Mouse (Mus musculus): ENCODE measurements around the gene Crat.

Crat gene

GRCm38 (mm10) chr2:30415157-30415935 is at the start of gene Crat:
TSS of gene Crat (minus strand) at chr2:30415813.
- in situ Hi-C loops (cut with MboI), result no loop called here

- in situ Hi-C loops (cut with MboI), result no loop called here
Observed at GRCm38 (mm10) chr2:30464411-30464810, 48.8 kb upstream of the Crat start.

GRCm38 (mm10) chr2:30463904-30464330 is 48.3 kb upstream of the Crat start:
- in situ Hi-C loops (cut with MboI), result no loop called here

- in situ Hi-C loops (cut with MboI), result no loop called here
Observed at GRCm38 (mm10) chr2:30463341-30463761, 47.7 kb upstream of the Crat start.

- in situ Hi-C loops (cut with MboI), result no loop called here
Observed at GRCm38 (mm10) chr2:30459241-30459640, 43.6 kb upstream of the Crat start.

GRCm38 (mm10) chr2:30458349-30458748 is 42.7 kb upstream of the Crat start:
- in situ Hi-C loops (cut with MboI), result no loop called here

- in situ Hi-C loops (cut with MboI), result no loop called here
Observed at GRCm38 (mm10) chr2:30456104-30456980, 40.7 kb upstream of the Crat start.

GRCm38 (mm10) chr2:30454587-30454986 is 39.0 kb upstream of the Crat start:
- in situ Hi-C loops (cut with MboI), result no loop called here

- in situ Hi-C loops (cut with MboI), result no loop called here
Observed at GRCm38 (mm10) chr2:30453570-30453969, 38.0 kb upstream of the Crat start.

GRCm38 (mm10) chr2:30451525-30451924 is 35.9 kb upstream of the Crat start:
- in situ Hi-C loops (cut with MboI), result no loop called here

GRCm38 (mm10) chr2:30450530-30450929 is 34.9 kb upstream of the Crat start:
- in situ Hi-C loops (cut with MboI), result no loop called here

GRCm38 (mm10) chr2:30448371-30448770 is 32.8 kb upstream of the Crat start:
- in situ Hi-C loops (cut with MboI), result no loop called here

GRCm38 (mm10) chr2:30446891-30447826 is 31.5 kb upstream of the Crat start:
- in situ Hi-C loops (cut with MboI), result no loop called here

GRCm38 (mm10) chr2:30445312-30445711 is 29.7 kb upstream of the Crat start:
- in situ Hi-C loops (cut with MboI), result no loop called here

- in situ Hi-C loops (cut with MboI), result no loop called here
Observed at GRCm38 (mm10) chr2:30444450-30444849, 28.8 kb upstream of the Crat start.

- in situ Hi-C loops (cut with MboI), result no loop called here
Observed at GRCm38 (mm10) chr2:30444006-30444405, 28.4 kb upstream of the Crat start.

- in situ Hi-C loops (cut with MboI), result no loop called here
Observed at GRCm38 (mm10) chr2:30443281-30443680, 27.7 kb upstream of the Crat start.

- in situ Hi-C loops (cut with MboI), result no loop called here
Observed at GRCm38 (mm10) chr2:30442498-30442890, 26.9 kb upstream of the Crat start.

GRCm38 (mm10) chr2:30441518-30442497 is 26.2 kb upstream of the Crat start:
- in situ Hi-C loops (cut with MboI), result no loop called here

- in situ Hi-C loops (cut with MboI), result no loop called here
Observed at GRCm38 (mm10) chr2:30440701-30441517, 25.3 kb upstream of the Crat start.

All from mature B cell (primary cell).